In genomic region chr2:118948818-118949217, GRCm38 (mm10) we compare ENCODE assay signal across 18 mouse cellular contexts.
"Had no signal": no experiment of that assay in that cellular context is flagged by ENCODE, and none has a peak within 500 bp of the region (broad histone marks: within the 10 kb centered on the region; RNA-seq: fewer than 3 reads in every experiment).

No protein-coding gene starts in this region.

- DNase-seq: kidney, adult 2 months; kidney, postnatal 25 days; layer of hippocampus, adult 9-11 months; lung, adult 2 months; lung, postnatal 36 days; thymus, adult 18-20 months; thymus, postnatal 36 days had no signal

- H3K27me3 ChIP-seq: limb, embryonic 13.5 days; liver, embryonic 15.5 days; midbrain, embryonic 13.5 days; neural tube, embryonic 13.5 days had no signal

- H3K4me2 ChIP-seq: limb, embryonic 13.5 days; midbrain, embryonic 13.5 days; neural tube, embryonic 13.5 days had no signal

- H3K36me3 ChIP-seq: limb, embryonic 10.5 days; limb, embryonic 13.5 days; liver, embryonic 15.5 days; midbrain, embryonic 10.5 days; midbrain, embryonic 13.5 days; neural tube, embryonic 13.5 days had no signal

- H3K4me3 ChIP-seq: layer of hippocampus, adult 2 months; limb, embryonic 10.5 days; limb, embryonic 13.5 days; liver, embryonic 15.5 days; midbrain, embryonic 10.5 days; midbrain, embryonic 13.5 days; myocyte; neural tube, embryonic 13.5 days had no signal

- ATAC-seq: intestine, postnatal 0 days; midbrain, embryonic 13.5 days; midbrain, embryonic 16.5 days had no signal

- H3K27ac ChIP-seq: kidney, postnatal 0 days; layer of hippocampus, adult 2 months; limb, embryonic 10.5 days; limb, embryonic 13.5 days; liver, embryonic 15.5 days; midbrain, embryonic 10.5 days; midbrain, embryonic 13.5 days; neural tube, embryonic 13.5 days had no signal

- H3K9ac ChIP-seq: limb, embryonic 13.5 days; liver, embryonic 15.5 days; midbrain, embryonic 13.5 days; neural tube, embryonic 13.5 days had no signal

- H3K4me1 ChIP-seq: midbrain, embryonic 10.5 days; midbrain, embryonic 13.5 days; neural tube, embryonic 13.5 days had no signal

- H3K9me3 ChIP-seq: limb, embryonic 10.5 days; limb, embryonic 13.5 days; liver, embryonic 15.5 days; midbrain, embryonic 10.5 days; midbrain, embryonic 13.5 days; neural tube, embryonic 13.5 days had no signal
